Mouse (Mus musculus) spleen, adult 2 months (tissue): Measurements from ENCODE around the gene Habp2.

Source experiments
- CTCF ChIP-seq: fragments of 200-500 bp; IDR thresholded peaks from 2 replicates; pipeline ENCODE4 v1.5.1; 2011; ENCODE audit warnings: mild to moderate bottlenecking, inconsistent platforms; ENCODE audit not compliant: insufficient read depth, insufficient read length, insufficient replicate concordance; ENCODE audit errors: extremely low read depth
- POLR2A ChIP-seq: fragments of 200-500 bp; IDR thresholded peaks from 2 replicates; pipeline ENCODE4 v1.6.1; 2011; ENCODE audit warnings: low read depth, low read length, inconsistent platforms

GRCm38 (mm10) chr19:56288436-56288835 is 1.5 kb downstream of the Habp2 start:
- TF ChIP-seq CTCF (no peak), POLR2A (no peak)
